Mouse (Mus musculus): ENCODE results near the gene Rab13.

Gene Rab13

GRCm38 (mm10) chr3:90263121-90263771 is 49.8 kb downstream of the Rab13 start:
- no peak for DNase-seq

- no peak for DNase-seq
Observed at GRCm38 (mm10) chr3:90264687-90265033, 51.2 kb downstream of the Rab13 start.

DNA sequence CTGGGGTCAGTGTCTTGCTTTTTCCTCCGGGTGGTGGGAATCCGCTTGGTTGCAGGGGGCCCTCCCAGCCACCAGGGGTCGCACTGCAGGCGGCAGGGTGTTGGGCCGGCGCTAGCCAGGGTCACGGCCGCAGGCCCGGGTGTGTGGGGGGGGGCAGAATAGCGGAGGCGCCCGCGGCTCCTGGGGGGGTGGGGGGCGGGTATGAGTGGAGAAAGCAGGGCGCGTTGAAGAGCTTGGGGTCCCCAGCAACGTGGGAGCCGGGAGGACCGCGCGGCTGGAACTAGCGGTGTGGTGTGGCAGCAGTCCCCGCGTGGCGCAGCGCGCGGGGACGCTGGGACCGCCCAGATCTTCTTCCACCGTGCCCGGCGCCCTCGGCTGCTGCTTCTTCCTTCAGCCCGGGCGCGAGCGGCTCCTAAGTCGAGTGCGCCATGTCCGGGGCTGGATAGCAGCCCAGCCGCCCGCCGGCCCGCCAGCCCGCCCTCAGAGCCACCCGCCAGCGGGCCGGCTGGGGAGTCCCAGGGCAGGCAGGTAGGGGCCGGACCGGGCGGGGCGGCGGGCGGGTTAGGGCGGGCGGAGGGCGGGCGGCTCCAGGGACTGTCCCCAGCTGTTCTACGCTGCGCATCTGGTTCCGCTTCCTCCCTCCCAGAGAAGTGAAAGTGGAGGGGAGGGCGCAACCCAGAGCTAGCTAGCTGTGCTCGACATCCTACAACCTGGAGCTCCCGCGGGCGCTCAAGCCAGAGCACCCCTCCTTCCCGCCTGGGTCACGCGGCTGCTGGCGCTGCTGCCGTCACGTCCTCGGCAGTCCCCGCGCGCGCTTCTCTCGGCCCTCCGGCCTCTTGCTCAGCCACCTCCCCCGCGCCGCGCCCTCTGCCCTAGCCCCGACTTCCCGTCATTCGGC is 51.8 kb downstream of the Rab13 start, which contains the start of gene Dennd4b:
Gene Dennd4b (plus strand): TSS at position 152 of the 898 bp plus-strand sequence.
- peak; percentile 93 for DNase-seq

- peak; percentile 68 for DNase-seq
Observed at GRCm38 (mm10) chr3:90265932-90266741, 52.6 kb downstream of the Rab13 start.

- peak; percentile 56 for DNase-seq
Observed at GRCm38 (mm10) chr3:90266901-90267775, 53.6 kb downstream of the Rab13 start.

GRCm38 (mm10) chr3:90268190-90268589 is 54.7 kb downstream of the Rab13 start:
- DNase-seq = no peak

- no peak for DNase-seq
Observed at GRCm38 (mm10) chr3:90268971-90269370, 55.5 kb downstream of the Rab13 start.

GRCm38 (mm10) chr3:90270784-90271183 is 57.3 kb downstream of the Rab13 start:
- DNase-seq = no peak

DNA sequence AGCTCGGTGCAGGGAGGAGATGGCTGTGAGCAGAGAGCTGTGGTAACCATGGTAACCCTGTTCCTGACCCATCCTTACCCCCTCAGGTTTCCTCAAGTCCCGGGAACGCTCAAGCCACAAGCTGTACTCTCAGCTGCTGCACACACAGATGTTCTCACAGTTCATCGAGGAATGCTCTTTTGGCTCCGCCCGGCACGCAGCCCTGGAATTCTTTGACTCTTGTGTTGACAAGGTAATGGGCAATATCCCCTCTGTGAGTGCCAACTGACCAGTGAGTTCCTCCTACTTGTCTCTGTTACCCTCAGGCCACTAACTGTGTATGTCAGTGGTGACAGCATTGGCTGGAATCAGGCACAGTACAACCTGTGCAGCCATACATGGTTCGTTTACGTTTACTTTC is 58.7 kb downstream of the Rab13 start:
- no peak for DNase-seq

- DNase-seq = no peak
Observed at GRCm38 (mm10) chr3:90273855-90274254, 60.4 kb downstream of the Rab13 start.

DNA sequence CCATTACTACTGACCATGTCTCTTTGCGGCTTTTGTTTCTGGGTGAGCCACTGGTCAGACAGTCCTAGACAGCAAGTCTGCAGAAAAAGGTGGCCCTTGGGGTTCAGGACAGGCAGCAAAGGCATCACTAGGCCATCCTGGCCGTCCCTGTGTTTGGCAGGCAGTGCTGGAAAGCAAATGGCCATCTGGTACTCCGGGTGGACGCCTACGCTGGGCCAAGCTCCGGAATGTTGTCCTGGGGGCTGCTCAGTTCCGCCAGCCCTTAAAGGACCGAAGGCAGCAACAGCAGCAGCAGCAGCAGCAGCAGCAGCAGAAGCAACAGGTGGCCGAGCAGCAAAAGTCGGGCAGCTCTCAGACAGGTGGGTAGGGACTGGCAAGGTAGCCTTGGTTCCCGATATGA is 61.8 kb downstream of the Rab13 start:
- DNase-seq = no peak

Data from thymus, postnatal 14 days (tissue).